Mouse (Mus musculus) stomach, embryonic 15.5 days (tissue): ENCODE data around the gene Aars. TPM values are rescaled to one million over a fixed set of nuclear protein-coding genes. Genes with fewer than 3 reads are reported as not detected.
A peak's percentile ranks its signal among the peaks of the same experiment; 100 is the strongest.
"Not testable (repeated sequence)": the region's sequence is repeated elsewhere in the genome, so short reads cannot be mapped to it uniquely, and the experiment has no call there.

ENCODE experiments used
- ATAC-seq: fragments of 200-750 bp; cut with Nextera tagmentation; 2 replicates; pipeline ENCODE4 v1.8.0; 2017; ENCODE audit warnings: low read depth, moderate number of reproducible peaks, moderate TSS enrichment; ENCODE audit not compliant: insufficient read depth, low FRiP score
- H3K27ac ChIP-seq: fragments of 300-500 bp; sonication (generic); 2 replicates; pipeline ENCODE4 v1.5.1; 2015; ENCODE audit warnings: mild to moderate bottlenecking, inconsistent platforms
- H3K27me3 ChIP-seq: fragments of 300-500 bp; sonication (generic); replicated peaks from 2 replicates; pipeline ENCODE4 v1.6.1; 2015; ENCODE audit warnings: inconsistent platforms
- H3K36me3 ChIP-seq: fragments of 300-500 bp; sonication (generic); 2 replicates; pipeline ENCODE4 v1.6.1; 2015; ENCODE audit warnings: inconsistent platforms
- H3K4me1 ChIP-seq: fragments of 300-500 bp; sonication (generic); 2 replicates; pipeline ENCODE4 v1.6.1; 2015; ENCODE audit warnings: inconsistent platforms
- H3K4me2 ChIP-seq: fragments of 300-500 bp; sonication (generic); 2 replicates; pipeline ENCODE4 v1.6.1; 2015; ENCODE audit warnings: mild to moderate bottlenecking, inconsistent platforms
- H3K4me3 ChIP-seq: fragments of 300-500 bp; sonication (generic); replicated peaks from 2 replicates; pipeline ENCODE4 v1.5.1; 2015; ENCODE audit warnings: inconsistent platforms
- H3K9ac ChIP-seq: fragments of 300-500 bp; sonication (generic); 2 replicates; pipeline ENCODE4 v1.6.1; 2015; ENCODE audit warnings: inconsistent platforms
- H3K9me3 ChIP-seq: fragments of 300-500 bp; sonication (generic); 2 replicates; pipeline ENCODE4 v1.6.1; 2016; ENCODE audit warnings: inconsistent platforms
- WGBS: fragments of 180-500 bp; shearing (Covaris S2); methylation state at CpG from one replicate; pipeline ENCODE4 v1.1.7; 2015; 5-methylcytosine and 5-hydroxymethylcytosine counted together
- polyA plus RNA-seq: library from polyadenylated mRNA; unstranded; fragments of >200 nt; fragmentation: Nextera tagmentation; extraction: Ambion mirVana; gene quantifications from 2 replicates; pipeline ENCODE4 v1.2.1, GENCODE M21; 2015

The Aars gene
- polyA plus RNA-seq, 1 experiment from 2014 or later: 51.1 TPM

DNA sequence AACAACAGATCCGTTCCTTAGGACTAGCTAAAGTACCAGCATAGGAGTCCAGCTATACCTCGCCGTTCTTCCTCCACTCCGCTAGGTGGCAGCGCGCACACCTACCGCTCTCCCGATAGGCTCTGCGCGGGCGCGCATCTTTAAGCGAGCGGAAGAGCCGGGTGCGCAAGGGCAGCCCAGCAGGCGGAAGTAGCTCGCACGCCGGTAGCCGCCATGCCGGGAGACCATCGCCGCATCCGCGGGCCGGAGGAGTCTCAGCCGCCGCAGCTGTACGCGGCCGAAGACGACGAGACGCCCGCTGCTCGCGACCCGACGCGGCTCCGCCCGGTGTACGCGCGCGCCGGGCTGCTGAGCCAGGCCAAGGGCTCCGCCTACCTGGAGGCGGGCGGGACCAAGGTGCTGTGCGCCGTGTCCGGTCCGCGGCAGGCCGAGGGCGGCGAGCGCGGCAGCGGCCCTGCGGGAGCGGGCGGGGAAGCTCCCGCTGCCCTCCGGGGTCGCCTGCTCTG is 23.3 kb downstream of the Aars start, which contains the start of gene Exosc6:
Gene Exosc6, plus strand, starts transcription at position 182 of the 506 bp plus-strand sequence.
- Histone ChIP-seq H3K27ac (peak within 1 kb of the TSS; percentile 92), H3K4me1 (peaks cover 14% of the 10 kb centered on the region), H3K4me3 (peak within 1 kb of the TSS; percentile 85), H3K36me3 (peaks cover 37% of the 10 kb centered on the region), H3K27me3 (no peaks in the 10 kb centered on the region), H3K4me2 (peak within 1 kb of the TSS; percentile 90), H3K9ac (peak within 1 kb of the TSS; percentile 84), H3K9me3 (no peaks in the 10 kb centered on the region)
- under 1% methylated on average over 64 of the region's 68 CpGs for WGBS
- ATAC-seq: peak; percentile 90

DNA sequence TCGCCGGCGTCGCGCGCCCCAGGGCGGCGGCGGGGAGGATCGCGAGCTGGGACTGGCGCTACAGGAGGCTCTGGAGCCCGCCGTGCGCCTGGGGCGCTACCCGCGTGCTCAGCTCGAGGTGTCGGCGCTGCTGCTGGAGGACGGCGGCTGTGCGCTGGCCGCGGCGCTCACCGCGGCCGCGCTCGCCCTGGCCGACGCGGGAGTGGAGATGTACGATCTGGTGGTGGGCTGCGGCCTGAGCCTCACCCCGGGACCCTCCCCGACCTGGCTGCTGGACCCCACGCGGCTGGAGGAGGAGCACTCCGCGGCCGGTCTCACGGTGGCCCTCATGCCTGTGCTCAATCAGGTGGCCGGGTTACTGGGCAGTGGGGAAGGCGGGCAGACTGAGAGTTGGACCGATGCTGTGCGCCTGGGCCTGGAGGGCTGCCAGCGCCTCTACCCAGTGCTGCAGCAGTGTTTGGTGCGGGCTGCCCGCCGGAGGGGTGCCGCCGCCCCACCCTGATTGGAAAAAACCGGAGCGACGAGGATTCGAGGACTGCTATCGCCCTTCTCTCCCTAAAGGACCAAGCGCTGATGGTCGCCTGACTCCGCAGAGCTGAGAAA is 23.8 kb downstream of the Aars start:
- Histone ChIP-seq H3K27ac (peak overlapping the region; percentile 92), H3K4me3 (peak overlapping the region; percentile 85), H3K4me1 (peaks cover 17% of the 10 kb centered on the region), H3K36me3 (peaks cover 35% of the 10 kb centered on the region), H3K27me3 (no peaks in the 10 kb centered on the region), H3K4me2 (peak overlapping the region; percentile 90), H3K9ac (peak overlapping the region; percentile 84), H3K9me3 (no peaks in the 10 kb centered on the region)
- ATAC-seq: peak; percentile 48; the same call in 1 of the 2 replicates
- WGBS: under 1% methylated on average over 54 of the region's 63 CpGs

DNA sequence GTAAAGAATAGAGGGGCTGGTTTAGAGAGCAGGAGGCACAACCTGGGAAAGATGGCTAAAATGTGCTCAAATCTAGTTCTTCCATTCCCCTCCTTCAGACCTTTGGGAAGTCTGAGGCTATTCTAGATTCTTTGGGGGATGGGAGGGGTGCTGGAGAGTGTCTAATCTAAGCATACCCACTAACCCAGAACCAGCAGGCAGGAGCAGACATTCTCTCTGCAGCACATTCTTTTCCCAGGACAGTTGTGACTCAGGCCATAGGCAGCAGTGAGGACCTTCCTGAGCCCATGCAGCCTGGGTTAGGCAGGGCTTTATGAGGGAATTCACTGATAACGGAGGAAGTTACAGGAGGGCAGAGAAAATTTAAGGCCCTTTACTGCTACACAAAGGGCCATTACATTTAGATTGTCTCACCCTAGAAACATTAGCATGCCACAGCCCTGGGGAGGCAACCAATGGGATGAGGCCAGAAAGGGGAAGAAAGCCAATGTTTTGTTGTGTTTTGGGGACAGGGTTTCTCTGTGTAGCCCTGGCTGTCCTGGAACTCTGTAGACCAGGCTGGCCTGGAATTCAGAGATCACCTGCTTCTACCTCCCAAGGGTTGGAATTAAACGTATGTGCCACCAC is 26.1 kb downstream of the Aars start:
- 75% methylated on average over 2 of the region's 2 CpGs for WGBS
- no peak for ATAC-seq
- Histone ChIP-seq H3K4me3 (no peak overlapping the region), H3K4me2 (no peak overlapping the region), H3K4me1 (peaks cover 18% of the 10 kb centered on the region), H3K27ac (no peak overlapping the region), H3K27me3 (no peaks in the 10 kb centered on the region), H3K9me3 (no peaks in the 10 kb centered on the region), H3K9ac (no peak overlapping the region), H3K36me3 (peaks cover 16% of the 10 kb centered on the region)

DNA sequence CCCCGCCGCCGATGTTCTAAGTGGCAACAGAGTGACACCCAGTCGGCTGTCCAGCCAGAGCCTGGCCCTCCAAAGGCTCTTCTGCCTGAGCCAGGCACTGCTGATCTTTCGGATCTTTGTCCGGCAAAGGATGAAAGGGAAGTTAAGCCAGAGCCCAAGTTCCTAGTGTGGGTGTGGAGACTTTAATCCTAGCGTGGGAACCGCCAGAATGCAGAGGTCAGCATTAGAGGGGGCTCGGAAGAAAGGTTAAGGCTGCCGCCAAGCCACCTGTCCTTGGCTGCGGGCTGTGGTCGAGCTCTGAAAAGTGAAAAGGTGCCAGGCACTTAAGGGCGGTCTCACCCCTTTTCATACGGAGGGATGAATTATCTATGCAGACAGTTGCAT is 28.7 kb downstream of the Aars start:
- WGBS: under 1% methylated on average over 14 of the region's 14 CpGs
- no peak; the same call in 1 of the 2 replicates for ATAC-seq
- Histone ChIP-seq H3K27ac (no peak overlapping the region; the same call in 1 of the 2 replicates), H3K4me3 (peak overlapping the region; percentile 62), H3K9me3 (no peaks in the 10 kb centered on the region), H3K9ac (peak overlapping the region; percentile 29), H3K4me2 (peak overlapping the region; percentile 88), H3K27me3 (no peaks in the 10 kb centered on the region; the same call in 1 of the 2 replicates), H3K4me1 (peaks cover 18% of the 10 kb centered on the region), H3K36me3 (no peaks in the 10 kb centered on the region)

DNA sequence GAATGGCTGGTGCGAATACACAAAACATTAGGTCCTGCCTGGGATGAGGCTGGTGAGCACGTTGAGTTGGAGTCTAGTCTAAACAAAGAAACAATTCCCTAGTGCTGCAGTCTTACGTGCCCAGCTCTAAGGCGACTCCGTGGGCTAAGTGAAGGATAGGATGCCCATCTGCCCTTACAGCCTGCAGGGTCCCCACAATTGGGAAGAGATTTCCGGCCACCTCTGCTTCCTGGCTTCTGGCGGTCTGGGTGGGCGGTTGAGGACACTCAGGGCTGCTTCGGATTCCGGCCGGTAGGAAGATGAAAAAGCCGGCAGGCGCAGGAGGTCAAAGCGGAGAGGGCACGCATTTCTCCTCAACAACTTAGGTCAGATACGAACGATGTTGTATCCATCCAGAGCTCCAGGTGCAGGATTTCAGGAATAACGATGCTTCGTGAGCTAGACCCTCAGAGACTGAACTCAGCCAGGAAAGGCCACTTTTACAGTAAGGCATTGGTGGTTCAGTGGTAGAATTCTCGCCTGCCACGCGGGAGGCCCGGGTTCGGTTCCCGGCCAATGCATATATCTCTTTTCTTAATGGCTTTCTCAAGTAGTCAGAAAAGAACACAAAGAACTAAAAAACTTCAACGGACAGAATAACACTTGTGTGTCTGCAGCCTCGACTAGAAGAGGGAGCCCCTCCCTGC is 29.3 kb downstream of the Aars start:
- H3K4me1 ChIP-seq: peaks cover 15% of the 10 kb centered on the region
- WGBS: 0% methylated on average over 27 of the region's 27 CpGs
- peak overlapping the region; percentile 88 for H3K4me2 ChIP-seq
- H3K36me3 ChIP-seq: no peaks in the 10 kb centered on the region
- no peaks in the 10 kb centered on the region for H3K9me3 ChIP-seq
- H3K27ac ChIP-seq: no peak overlapping the region; the same call in 1 of the 2 replicates
- ATAC-seq: peak; percentile 91
- H3K27me3 ChIP-seq: no peaks in the 10 kb centered on the region; the same call in 1 of the 2 replicates
- H3K9ac ChIP-seq: peak overlapping the region; percentile 29
- peak overlapping the region; percentile 62 for H3K4me3 ChIP-seq

DNA sequence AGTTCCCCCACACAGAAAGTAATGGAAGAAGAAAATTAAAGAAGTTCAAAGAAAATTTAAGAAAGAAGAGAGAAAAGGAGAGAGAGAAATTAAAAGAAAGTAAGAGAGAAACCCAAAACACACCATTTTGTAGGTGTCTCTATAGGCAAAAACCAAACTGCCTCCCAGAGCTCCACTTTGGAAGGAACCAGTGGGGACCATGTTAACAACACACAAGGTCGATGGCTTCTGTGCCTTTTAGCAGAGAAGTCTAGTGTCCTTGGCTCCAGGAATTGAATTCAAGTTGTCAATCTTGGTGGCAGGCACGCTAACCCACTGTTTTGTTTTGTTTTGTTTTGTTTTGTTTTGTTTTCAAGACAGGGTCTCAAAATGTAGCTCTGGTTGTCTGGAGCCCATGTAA is 29.9 kb downstream of the Aars start:
- 60% methylated on average over 2 of the region's 2 CpGs for WGBS
- no peaks in the 10 kb centered on the region; the same call in 1 of the 2 replicates for H3K27me3 ChIP-seq
- ATAC-seq: no peak
- H3K36me3 ChIP-seq: no peaks in the 10 kb centered on the region
- H3K9ac ChIP-seq: no peak overlapping the region
- peak overlapping the region; percentile 88 for H3K4me2 ChIP-seq
- H3K27ac ChIP-seq: no peak overlapping the region
- H3K9me3 ChIP-seq: no peaks in the 10 kb centered on the region
- peaks cover 10% of the 10 kb centered on the region; the same call in 1 of the 2 replicates for H3K4me1 ChIP-seq
- H3K4me3 ChIP-seq: peak overlapping the region; percentile 62

DNA sequence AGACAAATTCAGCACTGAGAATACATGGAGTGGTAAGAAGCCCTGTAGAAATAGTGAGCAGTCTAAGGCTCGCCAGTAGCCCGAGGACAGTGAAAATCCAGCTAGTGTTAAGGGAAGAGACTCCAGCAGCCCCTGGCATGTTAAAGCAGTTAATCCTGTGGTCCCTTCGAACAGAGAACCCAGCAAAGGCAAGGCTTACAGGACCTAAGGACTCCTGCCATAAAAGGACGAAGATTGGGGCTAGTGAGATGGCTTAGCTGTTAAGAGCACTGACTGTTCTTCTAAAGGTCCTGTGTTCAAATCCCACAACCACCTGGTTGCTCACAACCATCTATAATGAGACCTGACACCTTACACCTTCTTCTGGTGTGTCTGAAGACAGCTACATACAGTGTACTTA is 33.4 kb downstream of the Aars start:
- no peak for ATAC-seq
- WGBS: 67% methylated on average over 4 of the region's 4 CpGs

DNA sequence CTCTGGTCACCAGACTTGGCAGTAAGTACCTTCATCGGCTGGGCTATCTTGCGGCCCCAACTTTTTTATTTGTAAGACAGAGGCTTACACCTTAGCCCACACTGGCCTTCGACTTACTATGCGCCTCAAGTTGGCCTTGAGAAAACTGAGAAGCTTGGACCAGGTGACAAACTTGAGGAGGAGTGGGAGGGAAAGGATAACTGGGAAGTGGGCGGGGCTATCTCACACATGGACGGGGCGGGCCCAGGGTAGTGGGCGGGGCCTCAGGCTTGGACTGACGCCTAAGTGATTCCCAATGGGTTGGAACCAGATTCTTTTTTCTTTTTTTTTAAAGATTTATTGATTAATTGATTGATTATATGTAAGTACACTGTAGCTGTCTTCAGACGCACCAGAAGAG is 34.5 kb downstream of the Aars start:
- Histone ChIP-seq H3K9me3 (no peaks in the 10 kb centered on the region), H3K27me3 (no peaks in the 10 kb centered on the region; the same call in 1 of the 2 replicates), H3K9ac (no peak overlapping the region), H3K4me1 (no peaks in the 10 kb centered on the region), H3K4me3 (no peak overlapping the region), H3K36me3 (no peaks in the 10 kb centered on the region), H3K4me2 (no peak overlapping the region), H3K27ac (no peak overlapping the region)
- ATAC-seq: no peak
- WGBS: 33% methylated on average over 10 of the region's 10 CpGs

More for the DNA sequence above, 33.4 kb downstream of the Aars start:
- H3K9me3 ChIP-seq: no peaks in the 10 kb centered on the region
- no peak overlapping the region for H3K9ac ChIP-seq
- H3K4me3 ChIP-seq: no peak overlapping the region
- H3K4me1 ChIP-seq: 0 out of 2 replicates have a peak, but pooled peaks cover 3% of the 10 kb centered on the region
- no peaks in the 10 kb centered on the region for H3K36me3 ChIP-seq
- no peak overlapping the region for H3K4me2 ChIP-seq
- H3K27me3 ChIP-seq: no peaks in the 10 kb centered on the region; the same call in 1 of the 2 replicates
- no peak overlapping the region for H3K27ac ChIP-seq

DNA sequence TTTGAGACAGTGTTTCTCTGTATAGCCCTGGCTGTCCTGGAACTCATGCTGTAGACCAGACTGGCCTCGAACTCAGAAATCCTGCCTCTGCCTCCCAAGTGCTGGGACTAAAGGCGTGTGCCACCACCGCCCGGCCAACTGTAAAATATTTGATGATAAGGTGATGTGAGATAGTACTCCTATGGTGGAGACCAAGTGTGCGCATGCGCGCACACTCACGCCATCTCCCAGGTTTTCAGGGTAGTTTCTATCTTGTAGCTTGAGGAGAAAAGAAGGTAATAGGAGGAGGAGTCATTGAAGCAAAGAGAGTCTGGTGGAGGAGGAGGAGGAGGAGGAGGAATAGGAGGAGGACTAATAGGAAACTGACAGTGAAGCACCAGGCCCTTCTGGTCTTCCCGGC is 35.7 kb downstream of the Aars start:
- not testable (repeated sequence) for ATAC-seq, H3K27me3 ChIP-seq, H3K4me1 ChIP-seq, H3K9ac ChIP-seq, H3K9me3 ChIP-seq, H3K4me2 ChIP-seq, H3K27ac ChIP-seq, H3K36me3 ChIP-seq, H3K4me3 ChIP-seq
- 85% methylated on average over 9 of the region's 9 CpGs for WGBS

DNA sequence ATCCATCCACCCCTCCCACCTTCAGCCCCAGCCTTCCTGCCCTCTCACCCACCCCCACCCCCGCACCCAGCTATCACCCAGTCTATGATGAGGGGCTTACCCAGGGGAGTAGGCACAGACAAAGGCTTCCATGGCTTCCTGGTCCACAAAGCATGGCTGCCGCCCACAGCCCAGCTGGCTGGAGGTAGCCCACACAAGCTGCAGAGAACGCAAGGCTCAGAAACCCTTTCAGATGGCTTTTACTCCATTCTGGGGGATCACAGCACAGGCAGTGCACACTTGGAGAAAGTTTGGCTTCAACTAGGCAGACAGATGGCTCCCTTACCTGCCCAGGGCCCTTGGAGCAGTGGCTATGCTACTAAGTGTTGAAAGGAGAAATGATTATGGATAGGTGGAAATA is 43.0 kb downstream of the Aars start:
- Histone ChIP-seq H3K9ac (no peak overlapping the region), H3K4me3 (no peak overlapping the region), H3K27me3 (0 out of 2 replicates have a peak, but pooled peaks cover 4% of the 10 kb centered on the region), H3K36me3 (no peaks in the 10 kb centered on the region), H3K4me1 (no peaks in the 10 kb centered on the region), H3K9me3 (no peaks in the 10 kb centered on the region), H3K4me2 (no peak overlapping the region), H3K27ac (no peak overlapping the region)
- no peak for ATAC-seq
- WGBS: 76% methylated on average over 3 of the region's 3 CpGs

DNA sequence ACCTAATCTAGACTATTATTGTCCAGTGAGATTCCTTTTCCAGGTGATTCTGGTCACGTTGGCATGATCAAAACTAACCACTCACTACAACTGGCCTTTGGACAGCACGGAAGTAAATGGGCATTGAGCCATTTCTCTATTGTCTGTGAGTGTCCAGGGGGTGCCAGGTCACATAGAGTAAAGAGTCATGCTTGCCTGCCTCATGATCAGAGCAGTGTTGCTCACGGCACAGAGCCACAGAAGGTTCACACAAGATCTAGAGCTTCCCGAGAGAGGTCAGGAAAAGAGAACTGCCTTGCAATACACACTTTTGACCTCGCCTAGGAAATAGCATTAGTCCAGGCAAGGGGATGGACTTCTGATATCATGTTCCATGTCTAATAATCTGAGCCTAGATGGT is 46.5 kb downstream of the Aars start:
- Histone ChIP-seq H3K4me3 (no peak overlapping the region), H3K27me3 (0 out of 2 replicates have a peak, but pooled peaks cover 4% of the 10 kb centered on the region), H3K9ac (no peak overlapping the region), H3K36me3 (no peaks in the 10 kb centered on the region), H3K4me2 (no peak overlapping the region), H3K4me1 (no peaks in the 10 kb centered on the region), H3K27ac (no peak overlapping the region), H3K9me3 (no peaks in the 10 kb centered on the region)
- WGBS: 63% methylated on average over 5 of the region's 5 CpGs
- ATAC-seq: no peak

DNA sequence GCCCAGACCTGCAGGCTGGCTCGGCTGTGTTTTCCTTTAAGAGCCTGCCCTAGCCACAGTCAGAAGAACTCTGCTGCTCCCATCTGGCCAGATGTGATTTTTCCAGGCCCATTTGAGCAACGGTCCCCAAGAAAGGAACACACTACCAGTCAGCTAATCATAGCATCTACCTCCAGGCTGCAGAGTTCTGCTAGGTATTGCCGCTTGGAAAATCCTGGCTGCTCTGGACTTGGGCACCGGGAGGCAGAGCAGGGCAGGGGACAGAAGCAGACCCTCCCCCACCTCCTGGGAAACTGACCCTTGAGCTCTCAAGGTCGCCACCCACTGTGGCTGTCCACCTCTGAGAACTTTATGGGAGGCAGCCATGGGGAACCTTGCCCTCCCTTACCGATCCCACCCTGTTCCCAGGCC is 46.9 kb downstream of the Aars start:
- Histone ChIP-seq H3K4me2 (no peak overlapping the region), H3K4me3 (no peak overlapping the region), H3K36me3 (no peaks in the 10 kb centered on the region), H3K27me3 (0 out of 2 replicates have a peak, but pooled peaks cover 4% of the 10 kb centered on the region), H3K9ac (no peak overlapping the region), H3K27ac (no peak overlapping the region), H3K9me3 (no peaks in the 10 kb centered on the region), H3K4me1 (no peaks in the 10 kb centered on the region)
- 31% methylated on average over 6 of the region's 6 CpGs for WGBS
- no peak for ATAC-seq
